Mouse (Mus musculus): ENCODE data around the gene Tmem18. TPM values are rescaled to one million over a fixed set of nuclear protein-coding genes. Genes with fewer than 3 reads are reported as not detected.

Gene Tmem18
- polyA plus RNA-seq, 1 experiment from 2014 or later = 32.2 TPM

DNA sequence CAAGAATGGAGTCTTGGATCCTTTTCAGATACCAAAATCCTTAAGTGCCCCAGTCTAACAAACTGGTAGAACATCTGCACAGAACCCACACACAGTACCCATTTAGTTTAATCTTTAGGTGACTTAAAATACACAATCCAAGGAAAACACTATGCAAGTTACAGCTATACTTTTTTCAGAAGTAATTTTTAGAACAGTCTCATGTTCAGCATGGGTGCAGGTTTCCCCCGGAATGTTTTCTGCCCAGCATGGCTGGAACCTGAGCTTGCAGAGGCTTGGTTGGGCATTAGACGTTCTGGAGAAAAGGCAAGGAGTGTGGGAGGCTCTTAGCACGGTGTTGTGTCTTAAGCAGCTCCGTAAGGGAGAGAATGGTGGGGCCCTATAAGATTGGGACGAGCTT is 7.6 kb downstream of the Tmem18 start:
- Histone ChIP-seq H3K4me2 (ENCODE audit: low read depth, low read length, severe bottlenecking) (no peak overlapping the region), H3K9me3 (ENCODE audit: control insufficient read depth, low read length) (no peaks in the 10 kb centered on the region), H3K27ac (ENCODE audit: low read depth, low read length) (no peak overlapping the region), H3K27me3 (ENCODE audit: control insufficient read depth, insufficient read depth, low read length) (no peaks in the 10 kb centered on the region), H3K36me3 (ENCODE audit: control insufficient read depth, insufficient read depth, low read length) (peaks cover 2% of the 10 kb centered on the region; the same call in 1 of the 2 replicates), H3K9ac (ENCODE audit: low read length) (no peak overlapping the region), H3K4me1 (replicated peaks; ENCODE audit: control insufficient read depth, insufficient read depth, low read length) (no peaks in the 10 kb centered on the region), H3K4me3 (ENCODE audit: low read depth, low read length) (no peak overlapping the region)
- ATAC-seq (replicated peaks; ENCODE audit: low FRiP score) = no peak
- DNase-seq (ENCODE audit: low spot score) = no peak
- WGBS = 85% methylated on average over 5 of the region's 5 CpGs

DNA sequence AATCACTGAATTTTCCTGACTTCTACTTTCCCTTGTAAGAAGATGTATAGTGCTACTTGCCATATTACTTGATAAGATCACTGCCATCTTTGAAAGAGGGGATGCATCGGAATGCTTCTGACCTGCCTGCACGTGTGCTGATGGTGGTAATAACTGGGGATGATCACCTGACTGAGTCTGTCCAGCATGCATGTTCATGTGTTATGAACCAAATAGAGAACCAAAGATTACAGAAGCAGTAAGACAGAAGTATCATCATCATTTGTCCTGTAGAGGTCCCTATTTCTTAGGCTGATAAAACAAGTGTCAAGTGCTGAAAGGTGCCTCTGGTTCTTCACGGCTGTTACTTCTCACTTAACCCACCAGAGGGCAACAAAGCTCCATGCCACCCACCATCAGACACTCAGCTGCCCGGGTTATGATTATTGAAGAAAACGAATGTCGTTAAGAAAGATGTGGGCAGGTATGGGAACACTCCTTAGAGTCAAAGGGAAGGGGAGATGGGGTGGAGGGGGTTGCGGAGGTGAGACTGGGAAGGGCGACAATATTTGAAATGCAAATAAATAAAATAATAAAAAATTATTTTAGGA is 12.7 kb downstream of the Tmem18 start:
- Histone ChIP-seq H3K4me2 (ENCODE audit: low read depth, low read length, severe bottlenecking) (no peak overlapping the region), H3K4me3 (ENCODE audit: low read depth, low read length) (no peak overlapping the region), H3K27ac (ENCODE audit: low read depth, low read length) (no peak overlapping the region), H3K9ac (ENCODE audit: low read length) (no peak overlapping the region), H3K9me3 (ENCODE audit: control insufficient read depth, low read length) (no peaks in the 10 kb centered on the region), H3K36me3 (ENCODE audit: control insufficient read depth, insufficient read depth, low read length) (no peaks in the 10 kb centered on the region), H3K27me3 (ENCODE audit: control insufficient read depth, insufficient read depth, low read length) (no peaks in the 10 kb centered on the region), H3K4me1 (replicated peaks; ENCODE audit: control insufficient read depth, insufficient read depth, low read length) (no peaks in the 10 kb centered on the region)
- ATAC-seq (replicated peaks; ENCODE audit: low FRiP score) (no peak), DNase-seq (ENCODE audit: low spot score) (peak; percentile 66)
- 40% methylated on average over 8 of the region's 8 CpGs for WGBS

DNA sequence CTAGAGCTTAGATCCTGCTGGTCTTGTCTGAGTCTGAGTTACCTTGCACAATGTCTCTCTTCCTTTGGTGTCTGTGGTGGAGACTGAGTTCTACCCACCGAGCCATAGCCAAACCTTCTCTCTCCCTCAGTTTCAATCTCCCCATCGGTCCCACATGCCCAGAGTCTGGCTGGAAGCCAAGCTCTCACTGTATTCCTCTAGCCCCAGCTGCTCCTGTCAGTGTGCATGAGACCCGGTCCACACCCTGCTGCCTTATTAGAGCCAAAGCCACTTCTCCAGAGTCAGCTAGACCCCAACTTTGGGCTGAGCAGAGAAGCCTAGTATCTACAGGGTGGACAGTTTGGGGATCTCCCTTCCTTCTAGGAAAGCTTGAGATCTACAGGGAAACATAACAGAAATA is 14.7 kb downstream of the Tmem18 start:
- Histone ChIP-seq H3K36me3 (ENCODE audit: control insufficient read depth, insufficient read depth, low read length) (no peaks in the 10 kb centered on the region), H3K4me3 (ENCODE audit: low read depth, low read length) (no peak overlapping the region), H3K27me3 (ENCODE audit: control insufficient read depth, insufficient read depth, low read length) (no peaks in the 10 kb centered on the region), H3K9me3 (ENCODE audit: control insufficient read depth, low read length) (no peaks in the 10 kb centered on the region), H3K4me1 (replicated peaks; ENCODE audit: control insufficient read depth, insufficient read depth, low read length) (no peaks in the 10 kb centered on the region; the same call in 1 of the 2 replicates), H3K27ac (ENCODE audit: low read depth, low read length) (no peak overlapping the region), H3K9ac (ENCODE audit: low read length) (no peak overlapping the region), H3K4me2 (ENCODE audit: low read depth, low read length, severe bottlenecking) (no peak overlapping the region)
- DNase-seq (ENCODE audit: low spot score) = no peak
- ATAC-seq (replicated peaks; ENCODE audit: low FRiP score) = no peak
- WGBS = 87% methylated on average over 3 of the region's 3 CpGs

DNA sequence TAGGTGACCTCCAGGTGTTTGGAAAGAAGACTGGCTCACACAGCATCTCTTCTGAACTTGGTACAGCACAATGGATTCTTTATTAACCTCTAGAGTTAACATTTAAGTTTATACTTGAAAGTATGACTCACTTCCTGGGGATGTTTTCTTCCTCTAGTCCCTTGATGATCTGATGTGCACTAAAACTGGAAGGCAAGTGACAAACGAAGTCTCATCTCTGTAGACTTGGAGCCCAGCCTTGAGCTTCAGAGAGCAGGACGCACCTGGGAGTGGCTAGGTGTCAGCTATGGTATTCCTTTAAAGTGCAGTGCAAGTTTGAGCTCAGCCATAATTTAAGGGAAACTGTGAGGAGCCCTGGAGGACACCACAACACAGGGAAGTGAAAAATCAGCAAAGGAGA is 15.2 kb downstream of the Tmem18 start:
- Histone ChIP-seq H3K4me1 (replicated peaks; ENCODE audit: control insufficient read depth, insufficient read depth, low read length) (no peaks in the 10 kb centered on the region; the same call in 1 of the 2 replicates), H3K4me3 (ENCODE audit: low read depth, low read length) (no peak overlapping the region), H3K9me3 (ENCODE audit: control insufficient read depth, low read length) (no peaks in the 10 kb centered on the region), H3K27me3 (ENCODE audit: control insufficient read depth, insufficient read depth, low read length) (no peaks in the 10 kb centered on the region), H3K9ac (ENCODE audit: low read length) (no peak overlapping the region), H3K36me3 (ENCODE audit: control insufficient read depth, insufficient read depth, low read length) (no peaks in the 10 kb centered on the region), H3K4me2 (ENCODE audit: low read depth, low read length, severe bottlenecking) (no peak overlapping the region), H3K27ac (ENCODE audit: low read depth, low read length) (no peak overlapping the region)
- 82% methylated on average over 2 of the region's 2 CpGs for WGBS
- ATAC-seq (replicated peaks; ENCODE audit: low FRiP score) (no peak), DNase-seq (ENCODE audit: low spot score) (peak; percentile 18)

DNA sequence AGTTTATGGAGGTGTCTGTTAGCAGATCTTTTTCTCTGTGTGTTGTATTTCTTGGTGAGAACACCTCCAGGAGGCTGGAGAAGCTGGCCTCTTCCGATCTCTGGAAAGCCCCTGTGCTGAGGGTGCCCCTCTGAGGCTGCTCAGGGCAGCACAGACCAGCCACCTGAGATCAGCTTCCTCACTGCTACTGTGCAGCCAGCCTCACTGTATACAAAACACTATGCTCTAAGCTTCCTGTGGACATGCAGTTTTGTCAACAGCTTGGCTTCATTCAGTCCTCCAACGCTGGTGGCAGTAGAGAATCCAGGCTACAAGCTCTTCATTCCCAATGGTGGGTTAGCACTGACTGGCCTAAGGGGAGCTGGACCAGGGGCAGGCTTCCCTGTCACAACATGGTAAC is 15.8 kb downstream of the Tmem18 start:
- H3K27me3 ChIP-seq (ENCODE audit: control insufficient read depth, insufficient read depth, low read length) = no peaks in the 10 kb centered on the region
- no peak overlapping the region for H3K9ac ChIP-seq (ENCODE audit: low read length)
- WGBS = 83% methylated on average over 2 of the region's 2 CpGs

DNA sequence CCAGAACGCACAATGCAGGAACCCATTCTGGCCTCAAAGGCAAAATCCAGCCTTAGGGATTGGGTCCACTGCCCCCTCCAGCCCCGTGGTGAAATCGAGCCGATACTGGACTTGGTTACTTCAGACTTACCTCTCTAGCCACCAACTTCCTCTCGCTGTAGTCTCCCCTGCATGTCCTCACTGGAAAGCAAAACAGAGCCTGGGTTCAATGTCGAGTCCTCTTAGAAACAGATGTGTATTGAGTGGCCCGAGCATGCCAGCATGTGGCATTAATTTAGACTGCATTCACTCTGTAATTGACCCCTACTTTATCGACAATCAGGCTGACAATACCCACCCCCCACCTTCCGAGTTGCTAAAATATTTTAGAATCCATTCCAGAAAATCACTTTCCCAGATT is 19.8 kb downstream of the Tmem18 start:
- Histone ChIP-seq H3K4me3 (ENCODE audit: low read depth, low read length) (no peak overlapping the region), H3K9me3 (ENCODE audit: control insufficient read depth, low read length) (no peaks in the 10 kb centered on the region), H3K27ac (ENCODE audit: low read depth, low read length) (no peak overlapping the region), H3K4me1 (replicated peaks; ENCODE audit: control insufficient read depth, insufficient read depth, low read length) (no peaks in the 10 kb centered on the region; the same call in 1 of the 2 replicates), H3K27me3 (ENCODE audit: control insufficient read depth, insufficient read depth, low read length) (no peaks in the 10 kb centered on the region), H3K4me2 (ENCODE audit: low read depth, low read length, severe bottlenecking) (no peak overlapping the region), H3K9ac (ENCODE audit: low read length) (no peak overlapping the region), H3K36me3 (ENCODE audit: control insufficient read depth, insufficient read depth, low read length) (no peaks in the 10 kb centered on the region)
- WGBS = 62% methylated on average over 9 of the region's 9 CpGs
- ATAC-seq (replicated peaks; ENCODE audit: low FRiP score) = no peak
- DNase-seq (ENCODE audit: low spot score) = no peak

More for the DNA sequence above, 15.8 kb downstream of the Tmem18 start:
- no peak for ATAC-seq (replicated peaks; ENCODE audit: low FRiP score)
- no peak for DNase-seq (ENCODE audit: low spot score)
- Histone ChIP-seq H3K36me3 (ENCODE audit: control insufficient read depth, insufficient read depth, low read length) (no peaks in the 10 kb centered on the region), H3K4me2 (ENCODE audit: low read depth, low read length, severe bottlenecking) (no peak overlapping the region), H3K4me3 (ENCODE audit: low read depth, low read length) (no peak overlapping the region), H3K27ac (ENCODE audit: low read depth, low read length) (no peak overlapping the region), H3K9me3 (ENCODE audit: control insufficient read depth, low read length) (no peaks in the 10 kb centered on the region), H3K4me1 (replicated peaks; ENCODE audit: control insufficient read depth, insufficient read depth, low read length) (no peaks in the 10 kb centered on the region; the same call in 1 of the 2 replicates)

DNA sequence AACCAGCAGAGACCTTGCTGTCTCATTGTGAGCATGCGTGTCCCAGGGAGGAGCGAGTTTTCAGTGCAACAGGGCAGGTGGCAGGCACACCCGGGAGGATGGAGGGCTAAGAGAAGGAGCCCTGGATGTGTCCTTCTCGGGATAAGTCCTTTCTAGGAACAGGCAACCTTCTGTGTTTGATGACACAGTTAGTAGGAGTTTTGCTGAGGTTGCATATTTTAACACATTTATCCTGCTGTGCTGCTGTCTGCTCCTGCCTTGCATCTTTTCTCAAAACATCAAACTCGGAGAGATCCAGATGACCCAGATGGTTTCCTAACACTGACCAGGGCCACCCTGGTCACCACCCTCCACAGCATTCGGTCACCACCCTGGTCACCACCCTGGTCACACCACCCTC is 20.6 kb downstream of the Tmem18 start:
- H3K9me3 ChIP-seq (ENCODE audit: control insufficient read depth, low read length) = no peaks in the 10 kb centered on the region
- no peak overlapping the region for H3K4me3 ChIP-seq (ENCODE audit: low read depth, low read length)
- H3K9ac ChIP-seq (ENCODE audit: low read length) = no peak overlapping the region
- no peak for ATAC-seq (replicated peaks; ENCODE audit: low FRiP score)
- no peaks in the 10 kb centered on the region; the same call in 1 of the 2 replicates for H3K4me1 ChIP-seq (replicated peaks; ENCODE audit: control insufficient read depth, insufficient read depth, low read length)
- H3K4me2 ChIP-seq (ENCODE audit: low read depth, low read length, severe bottlenecking) = no peak overlapping the region
- H3K27ac ChIP-seq (ENCODE audit: low read depth, low read length) = no peak overlapping the region
- DNase-seq (ENCODE audit: low spot score) = no peak
- WGBS = 86% methylated on average over 6 of the region's 6 CpGs
- H3K27me3 ChIP-seq (ENCODE audit: control insufficient read depth, insufficient read depth, low read length) = no peaks in the 10 kb centered on the region
- H3K36me3 ChIP-seq (ENCODE audit: control insufficient read depth, insufficient read depth, low read length) = no peaks in the 10 kb centered on the region

DNA sequence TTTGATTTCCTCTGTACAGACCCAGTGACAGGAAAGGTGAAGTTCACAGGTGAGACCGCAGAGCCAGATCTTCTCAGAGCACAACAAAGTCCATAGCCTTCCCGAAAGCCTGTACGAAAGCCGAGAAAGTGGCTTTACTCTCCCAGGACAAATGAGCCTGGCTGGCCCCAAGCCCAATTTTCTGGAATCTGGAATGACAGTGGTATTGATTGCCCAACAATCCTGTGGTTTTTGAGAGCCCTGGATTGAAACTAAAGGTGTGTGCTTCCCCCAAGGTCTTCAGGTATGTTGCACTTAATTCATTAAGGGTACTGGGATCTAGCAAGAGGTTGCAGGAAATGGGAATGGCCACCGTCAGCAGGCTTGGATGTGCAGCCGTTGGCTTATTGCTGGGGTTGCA is 21.7 kb downstream of the Tmem18 start:
- ATAC-seq (replicated peaks; ENCODE audit: low FRiP score) (no peak), DNase-seq (ENCODE audit: low spot score) (no peak)
- Histone ChIP-seq H3K9me3 (ENCODE audit: control insufficient read depth, low read length) (no peaks in the 10 kb centered on the region), H3K9ac (ENCODE audit: low read length) (no peak overlapping the region), H3K27ac (ENCODE audit: low read depth, low read length) (no peak overlapping the region), H3K36me3 (ENCODE audit: control insufficient read depth, insufficient read depth, low read length) (no peaks in the 10 kb centered on the region), H3K4me3 (ENCODE audit: low read depth, low read length) (no peak overlapping the region), H3K4me1 (replicated peaks; ENCODE audit: control insufficient read depth, insufficient read depth, low read length) (no peaks in the 10 kb centered on the region; the same call in 1 of the 2 replicates), H3K27me3 (ENCODE audit: control insufficient read depth, insufficient read depth, low read length) (no peaks in the 10 kb centered on the region), H3K4me2 (ENCODE audit: low read depth, low read length, severe bottlenecking) (no peak overlapping the region)
- 97% methylated on average over 6 of the region's 6 CpGs for WGBS

DNA sequence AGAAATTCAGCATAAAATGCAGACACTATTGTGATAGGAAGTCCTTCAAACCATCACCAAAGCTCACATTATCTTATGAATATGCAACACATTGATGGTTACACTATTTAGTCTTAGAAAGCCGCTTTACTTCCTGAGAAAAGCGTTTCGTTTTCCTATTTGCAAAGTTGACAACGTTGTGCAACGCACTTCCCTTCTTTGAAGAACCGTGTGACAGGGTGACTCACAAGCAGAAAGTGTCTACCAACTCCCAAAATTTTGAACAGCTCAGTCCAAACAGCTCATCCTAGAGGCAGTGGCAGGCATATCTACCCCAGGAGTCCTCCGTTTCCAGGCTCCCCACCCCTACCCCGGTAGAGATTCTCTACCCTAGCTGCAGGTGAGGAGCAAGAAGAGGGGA is 22.5 kb downstream of the Tmem18 start:
- ATAC-seq (replicated peaks; ENCODE audit: low FRiP score) (no peak), DNase-seq (ENCODE audit: low spot score) (no peak)
- 79% methylated on average over 8 of the region's 8 CpGs for WGBS
- Histone ChIP-seq H3K4me3 (ENCODE audit: low read depth, low read length) (no peak overlapping the region), H3K36me3 (ENCODE audit: control insufficient read depth, insufficient read depth, low read length) (no peaks in the 10 kb centered on the region), H3K9me3 (ENCODE audit: control insufficient read depth, low read length) (no peaks in the 10 kb centered on the region), H3K27ac (ENCODE audit: low read depth, low read length) (no peak overlapping the region), H3K4me2 (ENCODE audit: low read depth, low read length, severe bottlenecking) (no peak overlapping the region), H3K27me3 (ENCODE audit: control insufficient read depth, insufficient read depth, low read length) (no peaks in the 10 kb centered on the region), H3K9ac (ENCODE audit: low read length) (no peak overlapping the region), H3K4me1 (replicated peaks; ENCODE audit: control insufficient read depth, insufficient read depth, low read length) (no peaks in the 10 kb centered on the region; the same call in 1 of the 2 replicates)

Measured in forebrain, embryonic 11.5 days (tissue).